Mouse (Mus musculus): ENCODE measurements around the gene A630001G21Rik.

Gene A630001G21Rik

GRCm38 (mm10) chr1:85735463-85736123, 42.9 kb downstream of the A630001G21Rik start:
- peak; percentile 47 for DNase-seq (ENCODE audit: low read depth, low spot score)

GRCm38 (mm10) chr1:85734511-85734910, 43.9 kb downstream of the A630001G21Rik start:
- DNase-seq (ENCODE audit: low read depth, low spot score) = no peak

GRCm38 (mm10) chr1:85732581-85732980, 45.9 kb downstream of the A630001G21Rik start:
- no peak for DNase-seq (ENCODE audit: low read depth, low spot score)

GRCm38 (mm10) chr1:85730471-85730870, 48.0 kb downstream of the A630001G21Rik start:
- no peak for DNase-seq (ENCODE audit: low read depth, low spot score)

GRCm38 (mm10) chr1:85720220-85720893, 58.1 kb downstream of the A630001G21Rik start:
- no peak for DNase-seq (ENCODE audit: low read depth, low spot score)

GRCm38 (mm10) chr1:85719049-85719448, 59.4 kb downstream of the A630001G21Rik start:
- DNase-seq (ENCODE audit: low read depth, low spot score) = no peak

- DNase-seq (ENCODE audit: low read depth, low spot score) = no peak
Measured at GRCm38 (mm10) chr1:85716447-85717027, 61.9 kb downstream of the A630001G21Rik start.

- no peak for DNase-seq (ENCODE audit: low read depth, low spot score)
Measured at GRCm38 (mm10) chr1:85714501-85714900, 63.9 kb downstream of the A630001G21Rik start.

GRCm38 (mm10) chr1:85706754-85707153, 71.7 kb downstream of the A630001G21Rik start:
- no peak for DNase-seq (ENCODE audit: low read depth, low spot score)

- DNase-seq (ENCODE audit: low read depth, low spot score) = no peak
Measured at GRCm38 (mm10) chr1:85705552-85705951, 72.9 kb downstream of the A630001G21Rik start.

GRCm38 (mm10) chr1:85703245-85704186, 74.9 kb downstream of the A630001G21Rik start:
- peak; percentile 83 for DNase-seq (ENCODE audit: low read depth, low spot score)

- no peak for DNase-seq (ENCODE audit: low read depth, low spot score)
Measured at GRCm38 (mm10) chr1:85702531-85702930, 75.9 kb downstream of the A630001G21Rik start.

- DNase-seq (ENCODE audit: low read depth, low spot score) = no peak
Measured at GRCm38 (mm10) chr1:85697721-85698493, 80.5 kb downstream of the A630001G21Rik start.

- DNase-seq (ENCODE audit: low read depth, low spot score) = no peak
Measured at GRCm38 (mm10) chr1:85695646-85696045, 82.8 kb downstream of the A630001G21Rik start.

- DNase-seq (ENCODE audit: low read depth, low spot score) = no peak
Measured at GRCm38 (mm10) chr1:85693280-85693679, 85.2 kb downstream of the A630001G21Rik start.

- no peak for DNase-seq (ENCODE audit: low read depth, low spot score)
Measured at GRCm38 (mm10) chr1:85692281-85692680, 86.2 kb downstream of the A630001G21Rik start.

- DNase-seq (ENCODE audit: low read depth, low spot score) = no peak
Measured at GRCm38 (mm10) chr1:85690544-85690943, 87.9 kb downstream of the A630001G21Rik start.

GRCm38 (mm10) chr1:85687346-85687745, 91.1 kb downstream of the A630001G21Rik start:
- DNase-seq (ENCODE audit: low read depth, low spot score) = no peak

GRCm38 (mm10) chr1:85686666-85687065, 91.8 kb downstream of the A630001G21Rik start:
- DNase-seq (ENCODE audit: low read depth, low spot score) = no peak

GRCm38 (mm10) chr1:85680226-85680625, 98.2 kb downstream of the A630001G21Rik start:
- peak; percentile 12 for DNase-seq (ENCODE audit: low read depth, low spot score)
